ENCODE assay signal across 8 mouse cellular contexts in genomic region chr4:150517381-150517780, GRCm38 (mm10).
DNase-seq lines count a peak whose midpoint lies in the region; ATAC-seq and TF ChIP-seq lines count a peak whose summit lies in the region.

No protein-coding gene starts in this region.

- 42% methylated on average over 4 of the region's 4 CpGs for WGBS in hindbrain, embryonic 16.5 days
- 38% methylated on average over 4 of the region's 4 CpGs for WGBS in kidney, adult 2 months

- peak; percentile 10 for DNase-seq in lung, postnatal 36 days
- DNase-seq in lung, postnatal 14 days: no peak
- peak; percentile 56 for DNase-seq in brain, embryonic 14.5 days (ENCODE audit: low read depth)
- DNase-seq in natural killer cell, adult 2 months (ENCODE audit: low spot score in 2 of 2): peak; percentile 38 to 68
- no peak for DNase-seq in left cerebral cortex, adult 9 months (ENCODE audit: low spot score in 2 of 2)
- DNase-seq in kidney, adult 2 months: no peak
- no peak for DNase-seq in heart, postnatal 4 days

- no peak overlapping the region for H3K9ac ChIP-seq in hindbrain, embryonic 16.5 days (ENCODE audit: low read depth, low read length)

- TF ChIP-seq CTCF in brain, embryonic 14.5 days (IDR thresholded peaks at IDR 0.05; ENCODE audit: borderline replicate concordance, extremely low read depth, insufficient read depth, insufficient read length): no peak
- TF ChIP-seq CTCF in kidney, adult 2 months (conservative IDR thresholded peaks at IDR 0.05; ENCODE audit: insufficient read depth, insufficient read length, low read depth, low read length): no peak

- no peaks in the 10 kb centered on the region for H3K9me3 ChIP-seq in hindbrain, embryonic 16.5 days (ENCODE audit: control insufficient read depth, low read length)

- peaks cover 2% of the 10 kb centered on the region; the same call in 1 of the 2 replicates for H3K4me1 ChIP-seq in hindbrain, embryonic 16.5 days (ENCODE audit: control insufficient read depth, insufficient read depth, low read depth, low read length)
- H3K4me1 ChIP-seq in kidney, adult 2 months (ENCODE audit: control insufficient read depth, insufficient read depth, low read length): no peaks in the 10 kb centered on the region

- no peak for ATAC-seq in hindbrain, embryonic 16.5 days

- H3K4me3 ChIP-seq in hindbrain, embryonic 16.5 days (ENCODE audit: low read length): no peak overlapping the region
- H3K4me3 ChIP-seq in kidney, adult 2 months (ENCODE audit: insufficient read depth, low read depth, low read length): no peak overlapping the region

- no peaks in the 10 kb centered on the region for H3K36me3 ChIP-seq in hindbrain, embryonic 16.5 days (ENCODE audit: control insufficient read depth, insufficient read depth, low read length)
- H3K36me3 ChIP-seq in kidney, adult 2 months (ENCODE audit: control insufficient read depth, insufficient read depth, low read length): no peaks in the 10 kb centered on the region; the same call in 1 of the 2 replicates

- H3K4me2 ChIP-seq in hindbrain, embryonic 16.5 days (ENCODE audit: low read length): no peak overlapping the region

- H3K27ac ChIP-seq in hindbrain, embryonic 16.5 days (ENCODE audit: low read depth, low read length): peak overlapping the region; percentile 35; the same call in 1 of the 2 replicates
- no peak overlapping the region for H3K27ac ChIP-seq in kidney, adult 2 months (ENCODE audit: insufficient read depth, low read depth, low read length)

- no peaks in the 10 kb centered on the region for H3K27me3 ChIP-seq in hindbrain, embryonic 16.5 days (replicated peaks; ENCODE audit: control insufficient read depth, insufficient read depth, low read length)
- H3K27me3 ChIP-seq in kidney, adult 2 months (replicated peaks; ENCODE audit: control insufficient read depth, insufficient read depth, low read length): no peaks in the 10 kb centered on the region

- no peak for TF ChIP-seq POLR2A in brain, embryonic 14.5 days (IDR thresholded peaks at IDR 0.05; ENCODE audit: borderline replicate concordance, extremely low read depth, insufficient read depth, insufficient read length, poor library complexity, severe bottlenecking)
- TF ChIP-seq POLR2A in kidney, adult 2 months (IDR thresholded peaks at IDR 0.05; ENCODE audit: low read depth, low read length): no peak

Comparison
In these comparisons a context has a peak if more than half of its experiments do, and no peak if none do; other contexts are left out.
1. DNase-seq: peak in lung, postnatal 36 days (single experiment), brain, embryonic 14.5 days (single experiment) and natural killer cell, adult 2 months (2 of 2); none in lung, postnatal 14 days (single experiment), left cerebral cortex, adult 9 months (0 of 2), kidney, adult 2 months (single experiment) and heart, postnatal 4 days (single experiment).